Mouse (Mus musculus) embryonic facial prominence, embryonic 13.5 days (tissue): Measurements from ENCODE around the gene Hist1h2bl. TPM values are rescaled to one million over a fixed set of nuclear protein-coding genes. Genes with fewer than 3 reads are reported as not detected.
"Not testable (repeated sequence)": the region's sequence is repeated elsewhere in the genome, so short reads cannot be mapped to it uniquely, and the experiment has no call there.

ENCODE experiments used
- ATAC-seq: fragments of 200-750 bp; cut with Nextera tagmentation; 2 replicates; pipeline ENCODE4 v1.8.0; 2017; ENCODE audit warnings: low read depth; ENCODE audit not compliant: insufficient number of reproducible peaks, insufficient read depth, low FRiP score, low TSS enrichment
- H3K27ac ChIP-seq: fragments of 300-500 bp; sonication (generic); 2 replicates; pipeline ENCODE4 v1.5.1; 2015; ENCODE audit warnings: moderate library complexity, mild to moderate bottlenecking, inconsistent platforms
- H3K27me3 ChIP-seq: fragments of 300-500 bp; sonication (generic); 2 replicates; pipeline ENCODE4 v1.6.1; 2015; ENCODE audit warnings: mild to moderate bottlenecking, inconsistent platforms
- H3K36me3 ChIP-seq: fragments of 300-500 bp; sonication (generic); 2 replicates; pipeline ENCODE4 v1.6.1; 2015; ENCODE audit warnings: mild to moderate bottlenecking, inconsistent platforms
- H3K4me1 ChIP-seq: fragments of 300-500 bp; sonication (generic); 2 replicates; pipeline ENCODE4 v1.6.1; 2015; ENCODE audit warnings: inconsistent platforms
- H3K4me2 ChIP-seq: fragments of 300-500 bp; sonication (generic); 2 replicates; pipeline ENCODE4 v1.6.1; 2015; ENCODE audit warnings: moderate library complexity, mild to moderate bottlenecking, inconsistent platforms
- H3K4me3 ChIP-seq: fragments of 300-500 bp; sonication (generic); 2 replicates; pipeline ENCODE4 v1.5.1; 2015; ENCODE audit warnings: mild to moderate bottlenecking, inconsistent platforms
- H3K9ac ChIP-seq: fragments of 300-500 bp; sonication (generic); 2 replicates; pipeline ENCODE4 v1.6.1; 2015; ENCODE audit warnings: mild to moderate bottlenecking, inconsistent platforms
- H3K9me3 ChIP-seq: fragments of 300-500 bp; sonication (generic); 2 replicates; pipeline ENCODE4 v1.6.1; 2016; ENCODE audit warnings: inconsistent platforms
- WGBS: fragments of 180-500 bp; shearing (Covaris S2); methylation state at CpG from one replicate; pipeline ENCODE4 v1.1.7; 2015; ENCODE audit warnings: mixed read lengths; 5-methylcytosine and 5-hydroxymethylcytosine counted together
- polyA plus RNA-seq: library from polyadenylated mRNA; unstranded; fragments of >200 nt; fragmentation: Nextera tagmentation; extraction: Ambion mirVana; gene quantifications from 2 replicates; pipeline ENCODE4 v1.2.1, GENCODE M21; 2015

The Hist1h2bl gene
- polyA plus RNA-seq, 1 experiment from 2014 or later, result 2.1 TPM

DNA sequence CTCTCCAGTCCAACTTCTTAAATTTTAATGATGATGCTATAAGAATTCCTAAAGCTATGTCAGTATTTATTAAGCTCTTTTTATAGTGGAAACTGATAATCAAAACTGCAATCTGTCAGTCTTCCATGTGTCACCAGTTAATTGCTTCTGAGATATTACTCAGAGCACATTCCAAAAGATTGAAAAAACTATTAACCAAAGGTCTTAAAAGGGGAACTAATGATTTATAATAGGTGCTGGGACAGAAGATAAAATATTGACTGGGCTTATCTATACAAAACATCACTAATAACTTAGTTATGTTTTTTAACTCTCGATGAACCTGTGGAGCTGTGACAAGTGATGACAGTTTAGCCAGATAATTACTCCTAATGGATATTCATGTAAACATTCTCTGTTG, 29.1 kb upstream of the Hist1h2bl start:
- H3K4me1 ChIP-seq, result peaks cover 8% of the 10 kb centered on the region; the same call in 1 of the 2 replicates
- no peak overlapping the region for H3K4me3 ChIP-seq
- no peaks in the 10 kb centered on the region for H3K36me3 ChIP-seq
- H3K27ac ChIP-seq, result no peak overlapping the region
- 87% methylated on average over 1 of the region's 1 CpGs for WGBS
- H3K4me2 ChIP-seq, result no peak overlapping the region
- H3K9ac ChIP-seq, result no peak overlapping the region
- H3K27me3 ChIP-seq, result no peaks in the 10 kb centered on the region
- no peak for ATAC-seq
- H3K9me3 ChIP-seq, result no peaks in the 10 kb centered on the region

DNA sequence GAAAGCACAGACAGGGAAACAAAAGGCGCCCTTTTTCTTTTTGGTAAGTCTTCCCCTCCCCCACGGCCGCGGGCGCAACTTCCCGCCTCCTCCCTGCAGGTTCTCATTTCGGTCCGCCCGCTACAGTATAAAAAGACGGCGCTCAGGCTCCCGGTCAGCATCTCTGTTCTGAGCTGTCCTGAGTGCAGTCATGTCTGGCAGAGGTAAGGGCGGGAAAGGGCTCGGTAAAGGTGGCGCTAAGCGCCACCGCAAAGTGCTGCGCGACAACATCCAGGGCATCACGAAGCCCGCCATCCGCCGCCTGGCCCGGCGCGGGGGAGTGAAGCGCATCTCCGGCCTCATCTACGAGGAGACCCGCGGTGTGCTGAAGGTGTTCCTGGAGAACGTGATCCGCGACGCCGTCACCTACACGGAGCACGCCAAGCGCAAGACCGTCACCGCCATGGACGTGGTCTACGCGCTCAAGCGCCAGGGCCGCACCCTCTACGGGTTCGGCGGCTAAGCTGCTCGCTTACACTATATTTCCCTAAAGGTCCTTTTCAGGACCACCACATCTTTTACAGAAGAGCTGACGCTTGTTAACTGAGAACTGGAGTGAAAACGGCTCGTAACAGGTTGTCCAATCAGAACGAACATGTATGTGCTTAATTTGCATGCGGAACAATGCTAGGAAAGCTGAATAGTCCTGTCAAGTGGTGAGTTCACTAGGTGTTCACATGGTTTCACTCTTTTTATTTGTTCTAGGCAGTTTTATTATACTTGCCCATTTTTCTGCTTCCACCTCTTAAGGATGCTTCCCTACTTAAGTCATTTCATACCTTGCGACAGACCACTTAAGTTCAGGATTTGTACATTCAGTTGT, 19.2 kb upstream of the Hist1h2bl start, which contains the start of gene Hist1h4j:
TSS of gene Hist1h4j (plus strand) at position 159 of the 862 bp plus-strand sequence.
- peaks cover 12% of the 10 kb centered on the region for H3K4me1 ChIP-seq
- H3K9me3 ChIP-seq, H3K36me3 ChIP-seq, H3K27me3 ChIP-seq: not testable (repeated sequence)
- H3K4me2 ChIP-seq, result peak within 1 kb of the TSS; percentile 66
- H3K9ac ChIP-seq, result peak within 1 kb of the TSS; percentile 80
- peak within 1 kb of the TSS; percentile 99 for H3K27ac ChIP-seq
- peak; percentile 90 for ATAC-seq
- peak within 1 kb of the TSS; percentile 53 for H3K4me3 ChIP-seq
- WGBS, result under 1% methylated on average over 39 of the region's 56 CpGs

DNA sequence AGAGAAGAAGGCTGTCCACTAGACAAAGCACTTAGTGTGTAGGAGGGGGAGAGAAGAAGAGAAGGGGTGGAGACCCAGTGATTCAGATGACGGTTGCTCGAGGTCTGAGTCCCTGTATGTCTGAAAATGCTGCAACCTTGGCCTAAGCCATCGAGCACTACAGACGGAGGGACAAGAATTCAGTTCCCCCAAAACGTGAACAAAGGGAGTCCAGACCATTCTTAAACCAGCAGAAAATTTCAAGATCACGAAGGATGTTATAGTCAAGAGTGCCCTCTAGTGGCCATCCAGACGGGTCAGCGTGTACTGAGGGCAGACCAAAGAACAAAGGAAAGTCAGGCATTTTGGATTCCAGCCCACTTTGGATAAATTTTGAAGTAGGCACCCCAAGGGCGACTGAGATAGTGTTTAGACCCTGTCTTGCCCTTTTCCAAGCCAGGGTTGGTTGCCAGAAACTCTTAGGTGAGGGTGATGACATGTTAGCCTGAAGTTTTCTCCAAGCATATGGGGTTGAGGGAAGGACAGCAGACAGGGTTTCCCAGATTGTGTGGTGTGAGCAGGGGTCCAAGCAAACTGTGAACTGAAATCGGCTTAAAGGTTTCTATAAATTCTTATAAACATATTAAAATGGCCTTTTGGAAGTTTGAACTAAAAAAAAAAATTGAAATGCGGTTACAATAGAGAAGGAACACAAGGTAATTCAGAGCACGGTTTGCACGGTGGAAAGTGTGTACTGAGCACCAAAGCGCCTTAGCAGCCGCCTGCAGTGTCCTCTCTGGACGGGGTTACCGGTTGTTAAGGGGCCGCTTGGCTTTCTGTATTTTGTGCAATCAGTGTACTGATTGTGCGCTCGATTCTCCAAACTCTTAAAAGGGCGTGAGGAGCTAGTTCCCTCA, 18.3 kb upstream of the Hist1h2bl start:
- Histone ChIP-seq H3K27ac (peak overlapping the region; percentile 99), H3K36me3 (no peaks in the 10 kb centered on the region), H3K4me2 (peak overlapping the region; percentile 66), H3K9ac (peak overlapping the region; percentile 80), H3K9me3 (no peaks in the 10 kb centered on the region), H3K4me1 (peaks cover 12% of the 10 kb centered on the region), H3K27me3 (no peaks in the 10 kb centered on the region), H3K4me3 (peak overlapping the region; percentile 53)
- under 1% methylated on average over 21 of the region's 21 CpGs for WGBS
- peak; percentile 72; the same call in 1 of the 2 replicates for ATAC-seq

DNA sequence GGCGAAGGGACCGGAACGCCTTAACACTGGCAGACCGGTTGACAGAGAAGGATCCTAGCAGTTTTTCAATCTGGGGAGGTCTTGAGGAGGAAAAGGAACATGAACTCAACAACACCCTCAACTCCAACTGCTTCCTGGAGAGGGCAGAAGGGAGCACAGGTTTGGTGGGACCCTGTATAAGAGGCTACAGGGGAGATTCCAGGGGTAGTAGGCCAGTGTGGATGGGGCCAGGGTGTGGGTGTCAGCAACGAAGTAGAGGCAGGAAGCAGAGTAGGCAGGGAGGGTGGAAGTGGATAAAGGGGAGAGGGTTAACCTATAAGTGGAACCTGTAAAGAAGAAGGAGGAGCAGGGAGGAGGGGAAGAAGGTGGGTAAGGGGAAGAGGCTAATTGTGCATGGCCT, 17.5 kb upstream of the Hist1h2bl start:
- WGBS, result 65% methylated on average over 5 of the region's 5 CpGs
- H3K27ac ChIP-seq, result peak overlapping the region; percentile 99
- no peak for ATAC-seq
- no peak overlapping the region for H3K4me3 ChIP-seq
- H3K4me1 ChIP-seq, result peaks cover 12% of the 10 kb centered on the region; the same call in 1 of the 2 replicates
- H3K27me3 ChIP-seq, result no peaks in the 10 kb centered on the region
- no peak overlapping the region for H3K9ac ChIP-seq
- H3K36me3 ChIP-seq, result no peaks in the 10 kb centered on the region
- H3K9me3 ChIP-seq, result no peaks in the 10 kb centered on the region
- H3K4me2 ChIP-seq, result no peak overlapping the region

DNA sequence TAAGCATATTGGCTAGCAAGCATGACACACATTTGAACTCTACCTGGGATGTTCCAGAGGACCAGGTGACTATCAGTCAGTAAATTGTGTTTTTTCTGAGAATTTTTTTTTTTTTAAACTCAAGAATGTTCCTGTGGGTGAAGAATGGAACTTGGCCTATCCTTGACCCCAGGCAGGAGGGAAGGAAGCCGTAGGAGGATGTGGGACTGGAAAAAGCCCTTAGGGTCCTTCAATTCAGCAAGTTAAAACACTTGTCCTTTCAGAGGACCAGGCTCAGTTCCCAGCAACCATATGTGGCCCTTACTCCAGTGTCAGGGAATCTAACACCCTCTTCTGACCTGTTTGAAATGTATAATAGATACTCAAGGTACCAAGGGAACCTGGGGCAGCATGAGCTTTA, 13.6 kb upstream of the Hist1h2bl start:
- Histone ChIP-seq H3K36me3 (no peaks in the 10 kb centered on the region), H3K4me3 (no peak overlapping the region), H3K4me1 (peaks cover 5% of the 10 kb centered on the region; the same call in 1 of the 2 replicates), H3K4me2 (no peak overlapping the region), H3K27me3 (no peaks in the 10 kb centered on the region), H3K9ac (no peak overlapping the region), H3K9me3 (no peaks in the 10 kb centered on the region), H3K27ac (no peak overlapping the region)
- 39% methylated on average over 1 of the region's 1 CpGs for WGBS
- ATAC-seq, result no peak

DNA sequence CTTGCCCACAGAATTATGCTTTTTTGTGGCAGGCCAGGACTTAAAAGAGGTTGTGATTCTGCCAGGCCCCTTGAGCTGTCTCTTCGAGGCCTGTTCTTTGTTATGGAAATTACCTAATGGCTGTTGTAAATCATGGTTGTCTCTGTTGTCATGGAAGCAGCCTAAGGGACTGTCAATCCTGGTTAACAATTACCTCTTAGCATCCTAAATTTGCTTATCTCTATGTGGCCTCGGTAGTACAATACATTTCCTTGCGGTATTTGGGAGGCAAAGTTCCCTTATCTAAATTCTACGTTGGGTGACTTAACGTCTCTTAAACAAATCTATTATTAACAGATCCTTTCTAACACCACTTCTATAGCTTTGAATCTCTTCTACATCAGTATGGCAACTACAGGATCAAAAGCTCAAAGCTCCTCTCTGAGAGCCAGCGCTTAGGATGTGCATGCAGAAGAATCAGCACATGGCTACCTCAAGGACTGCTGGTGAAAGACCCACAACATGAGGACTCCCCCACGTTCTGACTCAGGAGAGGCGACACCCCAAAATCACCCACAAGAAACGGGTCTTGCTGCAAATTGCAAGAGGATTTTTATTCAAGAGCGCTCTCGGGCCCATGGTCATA, 12.1 kb upstream of the Hist1h2bl start:
- Histone ChIP-seq H3K9ac (no peak overlapping the region), H3K9me3 (no peaks in the 10 kb centered on the region), H3K36me3 (no peaks in the 10 kb centered on the region), H3K27me3 (no peaks in the 10 kb centered on the region), H3K27ac (no peak overlapping the region), H3K4me2 (no peak overlapping the region), H3K4me1 (no peaks in the 10 kb centered on the region), H3K4me3 (no peak overlapping the region)
- no peak for ATAC-seq
- WGBS, result 33% methylated on average over 11 of the region's 11 CpGs

DNA sequence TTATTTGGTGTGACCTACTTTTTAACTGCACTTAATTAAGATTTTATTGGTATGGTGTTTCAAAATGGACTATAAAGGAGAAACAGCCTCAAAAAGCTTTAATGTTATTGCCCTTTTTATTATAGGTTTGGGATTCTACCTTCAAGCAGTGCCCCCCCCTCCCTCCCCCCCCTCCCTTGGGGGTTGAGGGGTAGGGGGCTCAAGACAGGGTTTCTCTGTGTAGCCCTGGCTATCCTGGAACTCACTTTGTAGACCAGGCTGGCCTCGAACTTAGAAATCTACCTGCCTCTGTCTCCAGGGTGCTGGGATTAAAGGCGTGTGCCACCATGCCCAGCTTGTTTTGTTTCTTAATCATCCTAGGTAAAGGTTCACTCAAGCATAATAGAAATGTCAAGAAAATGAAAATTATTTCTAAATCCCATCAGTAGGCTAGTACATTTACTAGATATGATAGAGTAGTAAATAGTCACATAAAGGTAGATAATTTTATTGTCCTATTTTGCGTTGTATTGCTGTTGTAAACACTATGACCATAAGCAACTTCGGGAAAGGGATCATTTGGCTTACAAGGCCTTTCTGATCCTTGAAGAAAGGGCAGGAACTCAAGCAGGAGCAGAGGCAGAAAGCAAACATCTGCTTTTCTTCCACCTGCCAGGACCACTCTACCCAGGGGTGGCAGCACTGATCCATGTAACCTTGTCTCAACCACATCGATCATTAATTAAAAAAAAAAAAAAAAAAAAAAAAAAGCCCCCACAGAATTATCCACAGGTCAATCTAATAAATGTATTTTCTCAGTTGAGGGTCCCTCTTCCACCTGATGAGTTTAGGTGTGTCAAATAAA, 7.3 kb upstream of the Hist1h2bl start:
- ATAC-seq, result no peak
- H3K9me3 ChIP-seq, result no peaks in the 10 kb centered on the region
- H3K27me3 ChIP-seq, result no peaks in the 10 kb centered on the region
- peak overlapping the region; percentile 92 for H3K27ac ChIP-seq
- peaks cover 28% of the 10 kb centered on the region for H3K4me1 ChIP-seq
- no peak overlapping the region for H3K9ac ChIP-seq
- no peaks in the 10 kb centered on the region for H3K36me3 ChIP-seq
- H3K4me2 ChIP-seq, result peak overlapping the region; percentile 64
- WGBS, result 27% methylated on average over 5 of the region's 5 CpGs
- peak overlapping the region; percentile 45; the same call in 1 of the 2 replicates for H3K4me3 ChIP-seq

DNA sequence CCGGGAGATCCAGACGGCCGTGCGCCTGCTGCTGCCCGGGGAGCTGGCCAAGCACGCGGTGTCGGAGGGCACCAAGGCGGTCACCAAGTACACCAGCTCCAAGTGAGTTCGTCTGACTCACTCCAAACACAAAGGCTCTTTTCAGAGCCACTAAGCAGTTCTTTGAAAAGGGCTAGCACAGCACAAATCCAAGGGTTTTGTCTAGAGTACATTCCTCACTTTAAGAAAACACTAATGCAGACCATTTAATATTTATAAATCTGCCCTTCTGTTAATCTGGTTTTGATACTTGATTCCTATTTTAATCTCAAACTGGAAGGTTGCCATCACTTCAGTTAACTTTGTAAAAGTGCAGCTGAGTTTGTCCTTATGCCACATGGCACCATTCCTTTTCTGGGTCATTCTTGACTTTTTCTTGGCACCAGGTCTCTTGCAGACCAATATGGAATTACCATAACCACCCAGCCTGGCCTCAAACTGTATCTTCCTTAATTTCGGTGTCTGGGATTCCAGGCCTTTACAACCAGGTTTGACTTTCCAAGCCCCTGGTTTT, 6.5 kb upstream of the Hist1h2bl start:
- 2% methylated on average over 11 of the region's 11 CpGs for WGBS
- peak overlapping the region; percentile 45 for H3K4me3 ChIP-seq
- no peak for ATAC-seq
- H3K27me3 ChIP-seq, result no peaks in the 10 kb centered on the region
- no peaks in the 10 kb centered on the region for H3K9me3 ChIP-seq
- H3K27ac ChIP-seq, result peak overlapping the region; percentile 92
- peak overlapping the region; percentile 64 for H3K4me2 ChIP-seq
- H3K9ac ChIP-seq, result peak overlapping the region; percentile 72
- H3K4me1 ChIP-seq, result peaks cover 31% of the 10 kb centered on the region
- no peaks in the 10 kb centered on the region for H3K36me3 ChIP-seq

DNA sequence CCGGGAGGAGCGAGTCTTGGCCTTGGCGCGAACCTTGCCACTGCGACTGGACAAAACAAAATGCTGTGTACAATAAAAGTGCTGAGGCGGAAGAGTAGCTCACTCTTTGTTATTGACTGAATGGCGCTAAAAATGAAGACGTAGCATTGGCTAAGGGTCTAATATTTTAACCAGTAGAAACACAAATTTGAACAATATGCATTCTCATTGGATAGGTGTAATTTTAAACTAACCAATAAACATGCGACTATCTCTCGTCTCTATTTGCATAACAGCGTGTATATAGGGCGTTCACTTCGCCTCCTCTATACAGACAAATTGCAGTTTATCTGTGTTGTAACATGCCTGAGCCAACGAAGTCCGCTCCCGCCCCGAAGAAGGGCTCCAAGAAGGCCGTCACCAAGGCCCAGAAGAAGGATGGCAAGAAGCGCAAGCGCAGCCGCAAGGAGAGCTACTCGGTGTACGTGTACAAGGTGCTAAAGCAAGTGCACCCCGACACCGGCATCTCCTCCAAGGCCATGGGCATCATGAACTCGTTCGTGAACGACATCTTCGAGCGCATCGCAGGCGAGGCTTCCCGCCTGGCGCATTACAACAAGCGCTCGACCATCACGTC, 5.9 kb upstream of the Hist1h2bl start, which contains the start of gene Hist1h2bm:
TSS of gene Hist1h2bm (plus strand) at position 288 of the 616 bp plus-strand sequence.
- Histone ChIP-seq H3K4me3 (peak within 1 kb of the TSS; percentile 45), H3K27ac (peak within 1 kb of the TSS; percentile 92), H3K4me1 (peaks cover 31% of the 10 kb centered on the region), H3K9ac (peak within 1 kb of the TSS; percentile 73), H3K4me2 (peak within 1 kb of the TSS; percentile 64)
- under 1% methylated on average over 37 of the region's 37 CpGs for WGBS
- not testable (repeated sequence) for H3K9me3 ChIP-seq, H3K27me3 ChIP-seq, H3K36me3 ChIP-seq
- ATAC-seq, result peak; percentile 96

DNA sequence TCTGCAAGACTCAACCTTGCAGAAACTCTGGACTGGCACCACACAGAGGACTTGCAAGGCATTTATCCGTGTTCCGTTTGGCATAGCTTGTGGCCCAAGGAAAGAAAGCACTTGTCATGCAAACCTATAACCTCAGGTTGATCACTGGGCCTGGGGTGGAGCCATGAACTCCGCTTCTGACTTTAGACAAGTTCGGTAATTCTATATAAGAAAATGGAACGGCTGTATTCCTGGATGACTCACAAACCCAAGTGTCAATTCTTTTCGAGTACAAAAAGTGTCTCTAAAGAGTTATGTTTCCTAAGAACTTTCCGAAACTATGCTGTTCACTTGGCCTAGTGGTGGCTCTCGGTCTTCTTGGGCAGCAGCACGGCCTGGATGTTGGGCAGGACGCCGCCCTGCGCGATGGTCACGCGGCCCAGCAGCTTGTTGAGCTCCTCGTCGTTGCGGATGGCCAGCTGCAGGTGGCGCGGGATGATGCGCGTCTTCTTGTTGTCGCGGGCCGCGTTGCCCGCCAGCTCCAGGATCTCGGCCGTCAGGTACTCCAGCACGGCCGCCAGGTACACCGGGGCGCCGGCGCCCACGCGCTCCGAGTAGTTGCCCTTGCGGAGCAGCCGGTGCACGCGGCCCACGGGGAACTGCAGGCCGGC, 5.3 kb upstream of the Hist1h2bl start:
- Histone ChIP-seq H3K4me1 (peaks cover 31% of the 10 kb centered on the region), H3K4me2 (peak overlapping the region; percentile 64), H3K4me3 (peak overlapping the region; percentile 45), H3K9ac (peak overlapping the region; percentile 73), H3K27ac (peak overlapping the region; percentile 88)
- not testable (repeated sequence) for H3K36me3 ChIP-seq, H3K9me3 ChIP-seq, H3K27me3 ChIP-seq
- WGBS, result 1% methylated on average over 21 of the region's 44 CpGs
- ATAC-seq, result 0 out of 2 replicates have a peak, but pooled peaks have one; percentile 0
